Mouse (Mus musculus): ENCODE measurements around the gene Bpifa5. TPM values are rescaled to one million over a fixed set of nuclear protein-coding genes. Genes with fewer than 3 reads are reported as not detected.
"Not testable (repeated sequence)": the region's sequence is repeated elsewhere in the genome, so short reads cannot be mapped to it uniquely, and the experiment has no call there.

The Bpifa5 gene
- polyA plus RNA-seq, 1 experiment from 2014 or later: not detected

- H3K27me3 ChIP-seq (ENCODE audit: insufficient read depth, low read length): no peaks in the 10 kb centered on the region
- H3K4me2 ChIP-seq (ENCODE audit: low read length): no peak overlapping the region
- no peaks in the 10 kb centered on the region for H3K4me1 ChIP-seq (replicated peaks; ENCODE audit: insufficient read depth, low read length)
- H3K27ac ChIP-seq: no peak overlapping the region
- no peak overlapping the region for H3K4me3 ChIP-seq (replicated peaks; ENCODE audit: low read depth, low read length)
- 88% methylated on average over 5 of the region's 5 CpGs for WGBS
- DNase-seq (ENCODE audit: low spot score): no peak
- no peaks in the 10 kb centered on the region for H3K36me3 ChIP-seq (ENCODE audit: insufficient read depth, low read length)
- no peak overlapping the region for H3K9ac ChIP-seq (ENCODE audit: low read depth, low read length)
- no peak for TF ChIP-seq CTCF (IDR thresholded peaks at IDR 0.05; ENCODE audit: low read depth)
- no peak for ATAC-seq (replicated peaks; ENCODE audit: low FRiP score, low read depth)
- H3K9me3 ChIP-seq (replicated peaks; ENCODE audit: low read length): no peaks in the 10 kb centered on the region
Measured at GRCm38 (mm10) chr2:154163306-154163705, 899 bp downstream of the Bpifa5 start.

DNA sequence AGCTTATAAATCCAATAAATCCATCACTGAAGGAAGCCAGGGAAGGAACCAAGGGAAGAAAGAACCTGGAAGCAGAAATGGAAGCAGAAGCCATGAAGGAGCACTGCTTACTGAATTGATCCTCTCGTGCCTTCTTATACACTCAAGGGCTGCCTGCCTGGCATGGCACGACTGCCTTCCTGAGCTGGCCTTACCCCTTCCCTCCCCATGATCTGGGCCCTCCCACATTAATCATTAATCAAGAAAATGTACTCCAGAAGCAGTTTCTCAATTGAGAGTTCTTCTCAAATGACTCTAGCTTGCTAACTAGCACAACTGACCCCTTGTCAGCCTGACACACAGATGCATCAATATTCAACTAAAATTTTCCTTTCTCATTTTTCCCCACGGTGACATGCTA is 6.8 kb downstream of the Bpifa5 start:
- Histone ChIP-seq H3K27ac (no peak overlapping the region), H3K9me3 (replicated peaks; ENCODE audit: low read length) (no peaks in the 10 kb centered on the region), H3K36me3 (ENCODE audit: insufficient read depth, low read length) (no peaks in the 10 kb centered on the region), H3K9ac (ENCODE audit: low read depth, low read length) (no peak overlapping the region), H3K27me3 (ENCODE audit: insufficient read depth, low read length) (no peaks in the 10 kb centered on the region), H3K4me1 (replicated peaks; ENCODE audit: insufficient read depth, low read length) (no peaks in the 10 kb centered on the region), H3K4me3 (replicated peaks; ENCODE audit: low read depth, low read length) (no peak overlapping the region), H3K4me2 (ENCODE audit: low read length) (no peak overlapping the region)
- ATAC-seq (replicated peaks; ENCODE audit: low FRiP score, low read depth): no peak
- WGBS: 43% methylated on average over 3 of the region's 3 CpGs
- DNase-seq (ENCODE audit: low spot score): peak; percentile 27
- no peak for TF ChIP-seq CTCF (IDR thresholded peaks at IDR 0.05; ENCODE audit: low read depth)

- Histone ChIP-seq H3K4me1 (replicated peaks; ENCODE audit: insufficient read depth, low read length) (no peaks in the 10 kb centered on the region), H3K27ac (no peak overlapping the region), H3K9ac (ENCODE audit: low read depth, low read length) (no peak overlapping the region), H3K4me3 (replicated peaks; ENCODE audit: low read depth, low read length) (no peak overlapping the region), H3K4me2 (ENCODE audit: low read length) (no peak overlapping the region), H3K27me3 (ENCODE audit: insufficient read depth, low read length) (no peaks in the 10 kb centered on the region), H3K36me3 (ENCODE audit: insufficient read depth, low read length) (no peaks in the 10 kb centered on the region), H3K9me3 (replicated peaks; ENCODE audit: low read length) (no peaks in the 10 kb centered on the region)
- ATAC-seq (replicated peaks; ENCODE audit: low FRiP score, low read depth) (no peak), DNase-seq (ENCODE audit: low spot score) (no peak)
- TF ChIP-seq CTCF (IDR thresholded peaks at IDR 0.05; ENCODE audit: low read depth): no peak
- WGBS: 75% methylated on average over 6 of the region's 6 CpGs
Measured at GRCm38 (mm10) chr2:154171621-154172020, 9.2 kb downstream of the Bpifa5 start.

DNA sequence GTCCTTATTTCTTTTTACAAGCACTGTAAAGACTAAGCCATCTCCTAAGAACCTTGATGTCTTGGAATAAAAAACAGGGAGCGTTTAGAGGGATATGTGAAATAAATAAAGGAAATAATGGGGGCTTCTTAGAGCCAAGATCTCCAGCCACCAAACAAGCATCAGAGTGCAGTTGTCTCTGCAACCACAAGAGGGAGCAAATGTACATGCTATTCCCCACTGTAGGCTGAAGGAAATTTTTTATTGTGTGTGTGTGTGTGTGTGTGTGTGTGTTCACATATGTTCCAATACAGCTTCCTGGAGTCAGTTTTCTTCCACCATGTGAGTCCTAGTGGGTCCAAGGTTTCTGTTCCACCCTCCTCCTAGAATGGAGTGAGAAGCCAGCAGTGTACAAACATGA is 10.9 kb downstream of the Bpifa5 start:
- Histone ChIP-seq H3K4me1 (replicated peaks; ENCODE audit: insufficient read depth, low read length) (no peaks in the 10 kb centered on the region), H3K36me3 (ENCODE audit: insufficient read depth, low read length) (no peaks in the 10 kb centered on the region), H3K4me3 (replicated peaks; ENCODE audit: low read depth, low read length) (no peak overlapping the region), H3K9me3 (replicated peaks; ENCODE audit: low read length) (no peaks in the 10 kb centered on the region), H3K4me2 (ENCODE audit: low read length) (no peak overlapping the region), H3K9ac (ENCODE audit: low read depth, low read length) (no peak overlapping the region), H3K27me3 (ENCODE audit: insufficient read depth, low read length) (no peaks in the 10 kb centered on the region), H3K27ac (no peak overlapping the region)
- ATAC-seq (replicated peaks; ENCODE audit: low FRiP score, low read depth) (no peak), DNase-seq (ENCODE audit: low spot score) (peak; percentile 66)
- 46% methylated on average over 1 of the region's 1 CpGs for WGBS
- peak; percentile 86 for TF ChIP-seq CTCF (IDR thresholded peaks at IDR 0.05; ENCODE audit: low read depth)

DNA sequence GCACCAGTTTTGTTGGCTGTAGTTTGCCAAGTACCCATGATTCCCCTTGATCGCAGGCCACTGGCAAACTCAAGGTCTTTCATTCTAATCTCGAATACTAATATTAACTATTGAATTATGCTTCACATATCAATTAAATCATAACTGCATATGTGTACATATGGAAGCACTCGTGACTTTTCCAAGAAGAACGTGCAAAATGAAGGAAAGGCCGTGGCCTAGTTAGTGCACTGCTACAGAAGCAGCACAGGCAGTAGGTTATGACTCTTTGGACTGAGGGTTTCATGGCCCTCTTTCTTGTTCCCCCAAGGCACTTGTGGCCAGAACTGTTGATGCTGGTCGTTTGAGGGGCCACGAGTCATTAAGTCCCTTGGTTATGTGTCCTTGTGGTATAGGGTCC is 19.5 kb downstream of the Bpifa5 start:
- not testable (repeated sequence) for H3K4me1 ChIP-seq (replicated peaks; ENCODE audit: insufficient read depth, low read length); ATAC-seq (replicated peaks; ENCODE audit: low FRiP score, low read depth); H3K9me3 ChIP-seq (replicated peaks; ENCODE audit: low read length); H3K9ac ChIP-seq (ENCODE audit: low read depth, low read length); DNase-seq (ENCODE audit: low spot score); H3K36me3 ChIP-seq (ENCODE audit: insufficient read depth, low read length); H3K4me3 ChIP-seq (replicated peaks; ENCODE audit: low read depth, low read length); H3K4me2 ChIP-seq (ENCODE audit: low read length); H3K27me3 ChIP-seq (ENCODE audit: insufficient read depth, low read length); H3K27ac ChIP-seq
- whole genome bisulfite sequencing: 78% methylated on average over 7 of the region's 7 CpGs

GRCm38 (mm10) chr2:154183061-154183460 is 20.7 kb downstream of the Bpifa5 start:
- WGBS: 67% methylated on average over 4 of the region's 4 CpGs

DNA sequence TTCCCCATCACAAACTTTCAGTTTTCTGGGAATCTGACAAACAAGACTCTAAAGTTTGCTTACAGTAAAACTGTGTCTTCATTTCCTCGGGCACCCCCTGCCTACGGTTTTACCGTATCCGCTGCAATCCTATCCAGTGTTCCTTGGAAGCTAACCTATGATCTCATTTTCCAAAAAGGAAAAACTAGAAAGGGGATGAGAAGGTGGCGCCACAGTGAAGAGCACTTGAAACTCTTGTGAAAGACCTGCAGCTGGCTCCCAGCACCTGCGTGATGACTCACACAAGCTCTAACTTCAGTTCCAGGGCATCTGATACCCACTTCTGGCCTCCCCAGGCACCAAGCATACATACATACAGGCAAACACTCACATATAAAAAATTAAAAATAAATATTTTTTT is 22.9 kb downstream of the Bpifa5 start:
- Histone ChIP-seq H3K27me3 (ENCODE audit: insufficient read depth, low read length) (no peaks in the 10 kb centered on the region), H3K4me1 (replicated peaks; ENCODE audit: insufficient read depth, low read length) (no peaks in the 10 kb centered on the region), H3K36me3 (ENCODE audit: insufficient read depth, low read length) (no peaks in the 10 kb centered on the region), H3K9ac (ENCODE audit: low read depth, low read length) (no peak overlapping the region), H3K4me3 (replicated peaks; ENCODE audit: low read depth, low read length) (no peak overlapping the region), H3K4me2 (ENCODE audit: low read length) (no peak overlapping the region), H3K27ac (no peak overlapping the region), H3K9me3 (replicated peaks; ENCODE audit: low read length) (no peaks in the 10 kb centered on the region)
- no peak for ATAC-seq (replicated peaks; ENCODE audit: low FRiP score, low read depth)
- TF ChIP-seq CTCF (IDR thresholded peaks at IDR 0.05; ENCODE audit: low read depth): no peak
- DNase-seq (ENCODE audit: low spot score): no peak
- WGBS: 81% methylated on average over 6 of the region's 6 CpGs

More at GRCm38 (mm10) chr2:154183061-154183460, 20.7 kb downstream of the Bpifa5 start:
- not testable (repeated sequence) for H3K9me3 ChIP-seq (replicated peaks; ENCODE audit: low read length); ATAC-seq (replicated peaks; ENCODE audit: low FRiP score, low read depth); H3K36me3 ChIP-seq (ENCODE audit: insufficient read depth, low read length); DNase-seq (ENCODE audit: low spot score); H3K4me2 ChIP-seq (ENCODE audit: low read length); H3K4me1 ChIP-seq (replicated peaks; ENCODE audit: insufficient read depth, low read length); H3K4me3 ChIP-seq (replicated peaks; ENCODE audit: low read depth, low read length); H3K9ac ChIP-seq (ENCODE audit: low read depth, low read length); H3K27ac ChIP-seq; H3K27me3 ChIP-seq (ENCODE audit: insufficient read depth, low read length)
